Mouse (Mus musculus): Measurements from ENCODE around the gene Ldlrad3. TPM values are rescaled to one million over a fixed set of nuclear protein-coding genes. Genes with fewer than 3 reads are reported as not detected.

The Ldlrad3 gene
- total RNA-seq, 1 experiment from 2014 or later, result 8.8 TPM

GRCm38 (mm10) chr2:102113801-102114200, 72.4 kb downstream of the Ldlrad3 start:
- no peak for DNase-seq

GRCm38 (mm10) chr2:102113323-102113722, 72.9 kb downstream of the Ldlrad3 start:
- no peak for DNase-seq

- DNase-seq, result no peak
Measured at GRCm38 (mm10) chr2:102111906-102112499, 74.2 kb downstream of the Ldlrad3 start.

GRCm38 (mm10) chr2:102110306-102110705, 75.9 kb downstream of the Ldlrad3 start:
- no peak for DNase-seq

- DNase-seq, result no peak
Measured at GRCm38 (mm10) chr2:102107280-102107679, 78.9 kb downstream of the Ldlrad3 start.

GRCm38 (mm10) chr2:102106728-102107127, 79.5 kb downstream of the Ldlrad3 start:
- DNase-seq, result no peak

- no peak for DNase-seq
Measured at GRCm38 (mm10) chr2:102105454-102105853, 80.7 kb downstream of the Ldlrad3 start.

- DNase-seq, result no peak
Measured at GRCm38 (mm10) chr2:102103955-102104354, 82.2 kb downstream of the Ldlrad3 start.

- DNase-seq, result no peak
Measured at GRCm38 (mm10) chr2:102100490-102100889, 85.7 kb downstream of the Ldlrad3 start.

- no peak for DNase-seq
Measured at GRCm38 (mm10) chr2:102099702-102100450, 86.3 kb downstream of the Ldlrad3 start.

- no peak for DNase-seq
Measured at GRCm38 (mm10) chr2:102099261-102099660, 86.9 kb downstream of the Ldlrad3 start.

- no peak for DNase-seq
Measured at GRCm38 (mm10) chr2:102094773-102095172, 91.4 kb downstream of the Ldlrad3 start.

- DNase-seq, result no peak
Measured at GRCm38 (mm10) chr2:102094281-102094680, 91.9 kb downstream of the Ldlrad3 start.

- no peak for DNase-seq
Measured at GRCm38 (mm10) chr2:102092579-102092978, 93.6 kb downstream of the Ldlrad3 start.

- peak; percentile 75 for DNase-seq
Measured at GRCm38 (mm10) chr2:102091516-102092350, 94.5 kb downstream of the Ldlrad3 start.

GRCm38 (mm10) chr2:102087787-102088186, 98.4 kb downstream of the Ldlrad3 start:
- DNase-seq, result no peak

- DNase-seq, result no peak
Measured at GRCm38 (mm10) chr2:102086583-102086982, 99.6 kb downstream of the Ldlrad3 start.

GRCm38 (mm10) chr2:102082782-102083181, 103.4 kb downstream of the Ldlrad3 start:
- no peak for DNase-seq

- peak; percentile 51 for DNase-seq
Measured at GRCm38 (mm10) chr2:102077554-102077953, 108.6 kb downstream of the Ldlrad3 start.

GRCm38 (mm10) chr2:102076237-102076636, 109.9 kb downstream of the Ldlrad3 start:
- DNase-seq, result no peak

GRCm38 (mm10) chr2:102073266-102074037, 112.7 kb downstream of the Ldlrad3 start:
- DNase-seq, result no peak

GRCm38 (mm10) chr2:102072859-102073258, 113.3 kb downstream of the Ldlrad3 start:
- no peak for DNase-seq
